Mouse (Mus musculus) heart, adult 2 months (tissue): ENCODE results near the gene Ttyh2. TPM values are rescaled to one million over a fixed set of nuclear protein-coding genes. Genes with fewer than 3 reads are reported as not detected.
A peak's percentile ranks its signal among the peaks of the same experiment; 100 is the strongest.

Experiments
- DNase-seq, 2 experiments: peaks; one replicate each; pipeline ENCODE4 v3.0.0; 2021
- H3K27ac ChIP-seq: fragments of 200-600 bp; 2 replicates; pipeline ENCODE4 v1.8.1; 2022
- H3K27me3 ChIP-seq: fragments of 200-500 bp; 2 replicates; pipeline ENCODE4 v1.6.1; 2012; ENCODE audit warnings: mild to moderate bottlenecking, low read length, inconsistent platforms, mixed read lengths; ENCODE audit not compliant: control insufficient read depth, insufficient read depth
- H3K36me3 ChIP-seq: fragments of 200-500 bp; 2 replicates; pipeline ENCODE4 v1.6.1; 2012; ENCODE audit warnings: low read length, inconsistent platforms; ENCODE audit not compliant: control insufficient read depth, insufficient read depth
- H3K4me1 ChIP-seq: fragments of 200-500 bp; 2 replicates; pipeline ENCODE4 v1.6.1; 2011; ENCODE audit warnings: low read length; ENCODE audit not compliant: control insufficient read depth, insufficient read depth
- H3K4me3 ChIP-seq: fragments of 200-600 bp; 2 replicates; pipeline ENCODE4 v1.8.1; 2022
- H3K79me2 ChIP-seq: fragments of 200-500 bp; replicated peaks from 2 replicates; pipeline ENCODE4 v1.6.1; 2012; ENCODE audit warnings: mild to moderate bottlenecking, inconsistent platforms, low read length, moderate library complexity, mixed read lengths; ENCODE audit not compliant: control insufficient read depth, insufficient read depth
- H3K9ac ChIP-seq: fragments of 200-500 bp; 2 replicates; pipeline ENCODE4 v1.6.1; 2012; ENCODE audit warnings: low read depth, mild to moderate bottlenecking, control low read depth, inconsistent platforms, low read length, mixed read lengths
- CTCF ChIP-seq: fragments of 200-600 bp; IDR thresholded peaks from 2 replicates; pipeline ENCODE4 v1.8.1; 2022; ENCODE audit warnings: antibody characterized with exemption, mild to moderate bottlenecking, moderate library complexity
- EP300 ChIP-seq: fragments of 200-500 bp; IDR thresholded peaks from 2 replicates; pipeline ENCODE4 v1.6.1; 2011; ENCODE audit warnings: low read depth, low read length, control low read depth; ENCODE audit not compliant: insufficient read depth
- POLR2A ChIP-seq: fragments of 200-500 bp; IDR thresholded peaks from 2 replicates; pipeline ENCODE4 v1.6.1; 2011; ENCODE audit warnings: mild to moderate bottlenecking, low read depth, low read length, control low read depth; ENCODE audit not compliant: insufficient read depth
- WGBS: fragments of 180-500 bp; shearing (Covaris S2); methylation state at CpG from one replicate; pipeline ENCODE4 v1.1.7; 2018; 5-methylcytosine and 5-hydroxymethylcytosine counted together
- intact Hi-C: fragments of 180-260 bp; cut with DNase I; formaldehyde crosslinking; loops from one replicate; pipeline ENCODE4 v1.15.1; 2025
- polyA plus RNA-seq: library from polyadenylated mRNA; depleted of rRNA; stranded (reverse); fragments of >200 nt; gene quantifications from 2 replicates; pipeline ENCODE4 v1.2.3, GENCODE M21; 2012
- total RNA-seq, 2 experiments: library from RNA; stranded (reverse); gene quantifications; 2 replicates each; pipeline ENCODE4 v1.2.3; 2021

The Ttyh2 gene
- total and polyA plus RNA-seq, 3 experiments = 4.3 to 6.3 (median 4.9) TPM

DNA sequence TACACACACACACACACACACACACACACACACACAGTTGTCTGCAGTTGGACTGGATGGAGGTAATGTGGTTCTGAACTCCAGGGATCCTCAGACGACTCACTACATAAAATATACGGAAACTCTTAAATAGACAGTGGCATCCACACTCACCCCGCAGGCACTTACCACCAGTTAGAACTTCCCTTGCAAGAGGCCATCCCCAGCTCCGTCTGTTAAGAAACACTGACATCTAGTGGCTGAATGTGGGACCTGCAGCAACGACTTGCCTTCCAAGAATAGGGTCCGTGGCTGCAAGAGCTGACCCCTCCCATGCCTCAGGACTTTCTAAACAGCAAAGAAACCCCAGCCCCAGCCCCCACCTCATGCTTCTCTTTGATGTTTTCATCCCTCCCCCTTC, 38.9 kb upstream of the Ttyh2 start:
- H3K9ac ChIP-seq = no peak overlapping the region
- no peak overlapping the region for H3K4me3 ChIP-seq
- no peaks in the 10 kb centered on the region for H3K4me1 ChIP-seq
- intact Hi-C loops = loop anchor here (1.0 to 10.0 kb wide), 3 partner anchors 113 to 771 kb away; no protein-coding TSS in a partner anchor
- peak; percentile 51 to 78 for DNase-seq
- H3K27ac ChIP-seq = no peak overlapping the region
- no peaks in the 10 kb centered on the region for H3K36me3 ChIP-seq
- H3K27me3 ChIP-seq = peaks cover 2% of the 10 kb centered on the region; the same call in 1 of the 2 replicates
- H3K79me2 ChIP-seq = no peaks in the 10 kb centered on the region
- WGBS = 0% methylated on average over 6 of the region's 6 CpGs
- TF ChIP-seq EP300 (peak; percentile 87), POLR2A (no peak), CTCF (peak; percentile 94)

- Histone ChIP-seq H3K9ac (no peak overlapping the region), H3K27ac (no peak overlapping the region), H3K4me1 (no peaks in the 10 kb centered on the region), H3K36me3 (no peaks in the 10 kb centered on the region), H3K4me3 (no peak overlapping the region), H3K27me3 (peaks cover 2% of the 10 kb centered on the region; the same call in 1 of the 2 replicates), H3K79me2 (no peaks in the 10 kb centered on the region)
- 54% methylated on average over 35 of the region's 35 CpGs for WGBS
- intact Hi-C loops = loop anchor here (1.0 to 10.0 kb wide), 3 partner anchors 114 to 772 kb away; no protein-coding TSS in a partner anchor
- TF ChIP-seq POLR2A (no peak), EP300 (no peak), CTCF (no peak)
- no peak for DNase-seq
Observed at GRCm38 (mm10) chr11:114636727-114637505, 38.3 kb upstream of the Ttyh2 start.

GRCm38 (mm10) chr11:114638647-114639290, 36.5 kb upstream of the Ttyh2 start:
- no peaks in the 10 kb centered on the region for H3K79me2 ChIP-seq
- intact Hi-C loops = loop anchor here (10.0 kb wide), 1 partner anchor 564 kb away; no protein-coding TSS in a partner anchor
- no peaks in the 10 kb centered on the region for H3K4me1 ChIP-seq
- peaks cover 2% of the 10 kb centered on the region; the same call in 1 of the 2 replicates for H3K27me3 ChIP-seq
- no peaks in the 10 kb centered on the region for H3K36me3 ChIP-seq
- no peak for DNase-seq
- no peak for TF ChIP-seq POLR2A
- no peak for TF ChIP-seq EP300
- TF ChIP-seq CTCF = no peak
- no peak overlapping the region for H3K9ac ChIP-seq
- no peak overlapping the region for H3K27ac ChIP-seq
- WGBS = 68% methylated on average over 10 of the region's 10 CpGs
- H3K4me3 ChIP-seq = no peak overlapping the region

GRCm38 (mm10) chr11:114639681-114640103, 35.5 kb upstream of the Ttyh2 start:
- H3K9ac ChIP-seq = no peak overlapping the region
- DNase-seq = no peak
- 15% methylated on average over 19 of the region's 19 CpGs for WGBS
- H3K79me2 ChIP-seq = no peaks in the 10 kb centered on the region
- H3K4me1 ChIP-seq = no peaks in the 10 kb centered on the region
- TF ChIP-seq CTCF (no peak), EP300 (no peak), POLR2A (no peak)
- H3K27ac ChIP-seq = no peak overlapping the region
- intact Hi-C loops = loop anchor here (10.0 kb wide), 1 partner anchor 565 kb away; no protein-coding TSS in a partner anchor
- H3K36me3 ChIP-seq = no peaks in the 10 kb centered on the region
- no peak overlapping the region for H3K4me3 ChIP-seq
- H3K27me3 ChIP-seq = peaks cover 2% of the 10 kb centered on the region; the same call in 1 of the 2 replicates

DNA sequence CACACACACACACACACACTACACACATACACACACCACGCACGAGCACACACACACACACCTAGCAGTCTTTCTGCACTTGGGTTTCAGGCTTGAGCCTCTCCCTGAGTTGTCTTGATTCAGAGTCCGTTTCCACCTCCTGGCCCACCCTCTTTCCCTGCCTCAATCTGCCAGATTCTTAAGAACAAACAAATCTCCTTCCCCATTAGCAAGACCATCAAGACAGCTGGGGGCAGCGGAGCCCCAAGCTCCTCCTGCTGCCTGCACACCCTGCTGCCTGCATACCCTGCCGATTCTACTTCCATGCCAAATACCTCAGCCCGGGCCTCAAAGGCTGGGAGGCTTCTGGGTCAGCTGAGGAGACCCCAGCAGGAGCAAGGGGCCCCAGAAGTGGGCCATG, 34.6 kb upstream of the Ttyh2 start:
- H3K36me3 ChIP-seq = no peaks in the 10 kb centered on the region
- H3K9ac ChIP-seq = no peak overlapping the region
- H3K27me3 ChIP-seq = peaks cover 2% of the 10 kb centered on the region; the same call in 1 of the 2 replicates
- intact Hi-C loops = no loop called here
- TF ChIP-seq EP300 (no peak), CTCF (no peak), POLR2A (no peak)
- H3K79me2 ChIP-seq = no peaks in the 10 kb centered on the region
- 66% methylated on average over 6 of the region's 6 CpGs for WGBS
- DNase-seq = no peak
- no peak overlapping the region for H3K4me3 ChIP-seq
- H3K27ac ChIP-seq = no peak overlapping the region
- H3K4me1 ChIP-seq = no peaks in the 10 kb centered on the region
